Mouse (Mus musculus) thymus, adult 2 months (tissue): Measurements from ENCODE around the gene Tmsb15a.

Source experiments
- CTCF ChIP-seq: fragments of 200-500 bp; IDR thresholded peaks from 2 replicates; pipeline ENCODE4 v1.5.1; 2012; ENCODE audit warnings: mild to moderate bottlenecking, control low read depth, low read length, moderate library complexity, borderline replicate concordance; ENCODE audit not compliant: control insufficient read depth, poor library complexity, insufficient read depth; ENCODE audit errors: extremely low read depth
- POLR2A ChIP-seq: fragments of 200-500 bp; IDR thresholded peaks from 2 replicates; pipeline ENCODE4 v1.6.1; 2012; ENCODE audit warnings: mild to moderate bottlenecking, low read length, control low read depth, moderate library complexity; ENCODE audit not compliant: control insufficient read depth, poor library complexity, insufficient read depth; ENCODE audit errors: extremely low read depth

DNA sequence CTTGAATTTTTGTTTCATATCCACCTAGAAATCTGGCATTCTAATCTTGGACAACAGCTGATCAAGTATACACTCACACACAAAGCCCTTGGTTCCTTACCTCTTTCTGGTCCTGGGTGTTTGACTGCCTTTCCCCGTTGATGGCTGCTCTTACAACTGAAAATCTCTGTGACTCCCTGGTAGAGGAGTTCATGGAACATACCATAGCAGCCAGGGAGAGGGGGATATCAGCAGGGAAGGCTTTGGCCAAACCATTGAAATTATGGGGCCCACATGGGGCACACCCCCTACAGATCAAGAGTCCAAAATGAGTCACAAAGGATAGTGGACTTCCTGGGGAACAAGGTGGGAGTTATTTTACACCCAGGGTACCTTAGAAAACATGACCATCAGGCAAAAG, 31.4 kb downstream of the Tmsb15a start, which contains the start of gene Tcp11x2:
- TF ChIP-seq CTCF: no peak
- no peak for TF ChIP-seq POLR2A
